ENCODE assay signal across 9 mouse cellular contexts in genomic region chr2:29967768-29968167, GRCm38 (mm10). TPM values are rescaled to one million over a fixed set of nuclear protein-coding genes. Genes with fewer than 3 reads are reported as not detected.
A peak's percentile ranks its signal among the peaks of the same experiment; 100 is the strongest.
DNase-seq lines count a peak whose midpoint lies in the region; ATAC-seq and TF ChIP-seq lines count a peak whose summit lies in the region.
"Had no signal": no experiment of that assay in that cellular context is flagged by ENCODE, and none has a peak within 500 bp of the region (broad histone marks: within the 10 kb centered on the region; RNA-seq: fewer than 3 reads in every experiment).

No protein-coding gene starts in this region.

- peak overlapping the region; percentile 100 for H3K27ac ChIP-seq in layer of hippocampus, adult 2 months
- no peak overlapping the region for H3K27ac ChIP-seq in forebrain, embryonic 10.5 days
- H3K27ac ChIP-seq in kidney, embryonic 15.5 days = no peak overlapping the region
- H3K27ac ChIP-seq in neural tube, embryonic 15.5 days (replicated peaks) = no peak overlapping the region

- peak overlapping the region; percentile 12; the same call in 1 of the 2 replicates for H3K9ac ChIP-seq in kidney, embryonic 15.5 days
- peak overlapping the region; percentile 100; the same call in 1 of the 2 replicates for H3K9ac ChIP-seq in neural tube, embryonic 15.5 days (replicated peaks)

- no peaks in the 10 kb centered on the region for H3K27me3 ChIP-seq in forebrain, embryonic 10.5 days (ENCODE audit: poor library complexity, severe bottlenecking)
- H3K27me3 ChIP-seq in kidney, embryonic 15.5 days = no peaks in the 10 kb centered on the region
- no peaks in the 10 kb centered on the region for H3K27me3 ChIP-seq in neural tube, embryonic 15.5 days (replicated peaks)

- peaks cover 50% of the 10 kb centered on the region for H3K4me1 ChIP-seq in forebrain, embryonic 10.5 days
- H3K4me1 ChIP-seq in kidney, embryonic 15.5 days = peaks cover 66% of the 10 kb centered on the region
- H3K4me1 ChIP-seq in neural tube, embryonic 15.5 days = peaks cover 77% of the 10 kb centered on the region

- no peak for ATAC-seq in kidney, embryonic 15.5 days (replicated peaks; ENCODE audit: low FRiP score)
- ATAC-seq in neural tube, embryonic 15.5 days (ENCODE audit: low FRiP score) = no peak

- peaks cover 38% of the 10 kb centered on the region for H3K36me3 ChIP-seq in forebrain, embryonic 10.5 days (replicated peaks)
- H3K36me3 ChIP-seq in kidney, embryonic 15.5 days = peaks cover 24% of the 10 kb centered on the region
- H3K36me3 ChIP-seq in neural tube, embryonic 15.5 days = peaks cover 24% of the 10 kb centered on the region
- H3K36me3 ChIP-seq: G1E had no signal

- H3K4me3 ChIP-seq in layer of hippocampus, adult 2 months = peak overlapping the region; percentile 97
- H3K4me3 ChIP-seq in forebrain, embryonic 10.5 days = peak overlapping the region; percentile 96; the same call in 1 of the 2 replicates
- peak overlapping the region; percentile 97; the same call in 1 of the 2 replicates for H3K4me3 ChIP-seq in kidney, embryonic 15.5 days (replicated peaks)
- peak overlapping the region; percentile 90 for H3K4me3 ChIP-seq in neural tube, embryonic 15.5 days (replicated peaks)

- H3K9me3 ChIP-seq in forebrain, embryonic 10.5 days = no peaks in the 10 kb centered on the region
- no peaks in the 10 kb centered on the region for H3K9me3 ChIP-seq in kidney, embryonic 15.5 days (replicated peaks)
- no peaks in the 10 kb centered on the region for H3K9me3 ChIP-seq in neural tube, embryonic 15.5 days (replicated peaks)
- H3K9me3 ChIP-seq: G1E had no signal

- no peak for TF ChIP-seq CTCF in layer of hippocampus, adult 2 months (conservative IDR thresholded peaks at IDR 0.05)

- DNase-seq in layer of hippocampus, adult 2 months (ENCODE audit: low spot score in 2 of 2) = no peak
- no peak for DNase-seq in layer of hippocampus, adult 11-12 months (ENCODE audit: low spot score)
- DNase-seq in forebrain, embryonic 10.5 days (ENCODE audit: extremely low spot score, low spot score) = no peak
- DNase-seq in spleen, adult 18-20 months = no peak
- DNase-seq in thymus, postnatal 36 days = no peak
- DNase-seq in right cerebral cortex, postnatal 4 days = no peak

- peak overlapping the region; percentile 67 for H3K4me2 ChIP-seq in kidney, embryonic 15.5 days
- H3K4me2 ChIP-seq in neural tube, embryonic 15.5 days = peak overlapping the region; percentile 71

- 72% methylated on average over 5 of the region's 5 CpGs for WGBS in forebrain, embryonic 10.5 days
- WGBS in kidney, embryonic 15.5 days = 49% methylated on average over 5 of the region's 5 CpGs
- 40% methylated on average over 5 of the region's 5 CpGs for WGBS in neural tube, embryonic 15.5 days

RNA-seq across cellular contexts. Expression of gene Sptan1, which starts 2.4 kb away (rescaled TPM):
- total RNA-seq in layer of hippocampus, adult 2 months (2021) = 100 to 1,000 TPM; 879 to 882 TPM
- polyA plus RNA-seq in forebrain, embryonic 10.5 days (2016; fragmentation: Nextera tagmentation; extraction: Ambion mirVana) = 85.9 and 90.3 TPM in 2 replicates
- 82.0 and 103 TPM in 2 replicates for polyA plus RNA-seq in kidney, embryonic 15.5 days (2015; fragmentation: Nextera tagmentation; extraction: Ambion mirVana)
- polyA plus RNA-seq in neural tube, embryonic 15.5 days (2015; fragmentation: Nextera tagmentation; extraction: Ambion mirVana) = 186 and 213 TPM in 2 replicates

RNA-seq across cellular contexts. Expression of gene Gle1, which starts 32.5 kb away (rescaled TPM):
- total RNA-seq in layer of hippocampus, adult 2 months (2021) = 10 to 100 TPM; 48.0 to 48.9 TPM
- polyA plus RNA-seq in forebrain, embryonic 10.5 days (2016; fragmentation: Nextera tagmentation; extraction: Ambion mirVana) = 74.9 and 77.4 TPM in 2 replicates
- 60.1 and 65.5 TPM in 2 replicates for polyA plus RNA-seq in kidney, embryonic 15.5 days (2015; fragmentation: Nextera tagmentation; extraction: Ambion mirVana)
- 64.8 and 66.1 TPM in 2 replicates for polyA plus RNA-seq in neural tube, embryonic 15.5 days (2015; fragmentation: Nextera tagmentation; extraction: Ambion mirVana)
